Mouse (Mus musculus) heart, embryonic 12.5 days (tissue): ENCODE measurements around the gene Ebp. TPM values are rescaled to one million over a fixed set of nuclear protein-coding genes. Genes with fewer than 3 reads are reported as not detected.

Experiments
- ATAC-seq: fragments of 200-750 bp; cut with Nextera tagmentation; 2 replicates; pipeline ENCODE4 v1.8.0; 2017; ENCODE audit warnings: moderate TSS enrichment, moderate library complexity; ENCODE audit not compliant: insufficient number of reproducible peaks, low FRiP score
- H3K27ac ChIP-seq: fragments of 300-500 bp; sonication (generic); 2 replicates; pipeline ENCODE4 v1.5.1; 2016; ENCODE audit warnings: mild to moderate bottlenecking, moderate library complexity; ENCODE audit not compliant: poor library complexity, severe bottlenecking
- H3K27me3 ChIP-seq: fragments of 300-500 bp; sonication (generic); replicated peaks from 2 replicates; pipeline ENCODE4 v1.6.1; 2016; ENCODE audit warnings: mild to moderate bottlenecking, moderate library complexity
- H3K36me3 ChIP-seq: fragments of 300-500 bp; sonication (generic); 2 replicates; pipeline ENCODE4 v1.6.1; 2016; ENCODE audit warnings: mild to moderate bottlenecking, moderate library complexity
- H3K4me1 ChIP-seq: fragments of 300-500 bp; sonication (generic); replicated peaks from 2 replicates; pipeline ENCODE4 v1.6.1; 2016; ENCODE audit warnings: mild to moderate bottlenecking
- H3K4me2 ChIP-seq: fragments of 300-500 bp; sonication (generic); 2 replicates; pipeline ENCODE4 v1.6.1; 2016; ENCODE audit warnings: mild to moderate bottlenecking, moderate library complexity
- H3K4me3 ChIP-seq: fragments of 300-500 bp; sonication (generic); 2 replicates; pipeline ENCODE4 v1.5.1; 2016; ENCODE audit warnings: mild to moderate bottlenecking
- H3K9ac ChIP-seq: fragments of 300-500 bp; sonication (generic); 2 replicates; pipeline ENCODE4 v1.6.1; 2016; ENCODE audit warnings: mild to moderate bottlenecking, moderate library complexity
- H3K9me3 ChIP-seq: fragments of 300-500 bp; sonication (generic); replicated peaks from 2 replicates; pipeline ENCODE4 v1.6.1; 2016; ENCODE audit warnings: mild to moderate bottlenecking, moderate library complexity
- WGBS: fragments of 180-500 bp; shearing (Covaris S2); methylation state at CpG from one replicate; pipeline ENCODE4 v1.1.7; 2016; 5-methylcytosine and 5-hydroxymethylcytosine counted together
- polyA plus RNA-seq: library from polyadenylated mRNA; unstranded; fragments of >200 nt; fragmentation: Nextera tagmentation; extraction: Ambion mirVana; gene quantifications from 2 replicates; pipeline ENCODE4 v1.2.1, GENCODE M21; 2016

Gene Ebp
- polyA plus RNA-seq: 23.0 and 24.5 TPM in 2 replicates

DNA sequence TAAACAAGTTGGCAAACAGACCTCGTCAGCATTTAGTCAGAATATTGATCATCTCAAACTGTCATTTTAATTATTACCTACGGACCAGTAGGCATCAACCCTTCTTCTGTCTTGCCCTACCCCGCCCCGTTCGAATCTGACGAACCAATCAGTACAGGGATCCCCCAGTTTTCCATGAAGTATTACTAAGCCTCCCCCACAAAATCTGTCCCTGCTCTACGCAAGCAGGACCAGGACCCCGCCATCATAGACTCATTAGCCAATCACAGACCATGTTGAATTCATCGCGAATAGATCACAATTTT, at the start of gene Ebp:
Gene Ebp (minus strand): TSS at position 94 of the 305 bp plus-strand sequence.
- Histone ChIP-seq H3K27ac (no peak within 1 kb of the TSS), H3K4me3 (peak within 1 kb of the TSS; percentile 75), H3K4me1 (0 out of 2 replicates have a peak, but pooled peaks cover 4% of the 10 kb centered on the region), H3K36me3 (no peaks in the 10 kb centered on the region), H3K27me3 (no peaks in the 10 kb centered on the region), H3K9me3 (no peaks in the 10 kb centered on the region; the same call in 1 of the 2 replicates), H3K4me2 (peak within 1 kb of the TSS; percentile 75), H3K9ac (peak within 1 kb of the TSS; percentile 77)
- 26% methylated on average over 10 of the region's 10 CpGs for WGBS
- ATAC-seq: no peak

GRCm38 (mm10) chrX:8238804-8239395, 45.6 kb upstream of the Ebp start:
- no peaks in the 10 kb centered on the region for H3K4me1 ChIP-seq
- no peak for ATAC-seq

GRCm38 (mm10) chrX:8236704-8237103, 43.4 kb upstream of the Ebp start:
- Histone ChIP-seq H3K4me3 (no peak overlapping the region), H3K27me3 (no peaks in the 10 kb centered on the region), H3K27ac (no peak overlapping the region), H3K9ac (no peak overlapping the region), H3K4me1 (no peaks in the 10 kb centered on the region), H3K4me2 (no peak overlapping the region), H3K9me3 (no peaks in the 10 kb centered on the region), H3K36me3 (0 out of 2 replicates have a peak, but pooled peaks cover 5% of the 10 kb centered on the region)
- WGBS: 76% methylated on average over 2 of the region's 2 CpGs
- no peak for ATAC-seq

More at GRCm38 (mm10) chrX:8238804-8239395, 45.6 kb upstream of the Ebp start:
- Histone ChIP-seq H3K9ac (no peak overlapping the region), H3K4me3 (no peak overlapping the region), H3K9me3 (no peaks in the 10 kb centered on the region), H3K27me3 (no peaks in the 10 kb centered on the region), H3K27ac (no peak overlapping the region), H3K36me3 (0 out of 2 replicates have a peak, but pooled peaks cover 8% of the 10 kb centered on the region), H3K4me2 (no peak overlapping the region)
- WGBS: 72% methylated on average over 13 of the region's 13 CpGs

DNA sequence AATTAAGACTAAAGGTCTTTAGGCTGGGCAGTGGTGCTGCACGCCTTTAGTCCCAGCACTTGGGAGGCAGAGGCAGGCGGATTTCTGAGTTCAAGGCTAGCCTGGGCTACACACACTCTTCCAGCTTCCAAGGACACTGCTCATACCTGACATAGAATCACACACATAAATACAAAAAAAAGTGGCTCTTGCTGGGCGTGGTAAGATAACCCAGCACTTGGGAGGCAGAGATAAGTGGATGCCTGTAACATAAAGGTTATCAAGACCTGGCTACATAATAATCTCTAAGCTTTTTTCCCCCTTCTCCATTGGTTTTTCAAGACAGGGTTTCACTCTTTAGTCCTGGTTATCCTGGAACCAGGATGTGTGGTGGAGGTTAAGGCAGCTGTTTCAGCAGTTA, 40.3 kb upstream of the Ebp start:
- Histone ChIP-seq H3K9me3 (no peaks in the 10 kb centered on the region), H3K9ac (no peak overlapping the region), H3K27me3 (no peaks in the 10 kb centered on the region), H3K4me2 (no peak overlapping the region), H3K4me1 (no peaks in the 10 kb centered on the region), H3K4me3 (no peak overlapping the region), H3K27ac (no peak overlapping the region), H3K36me3 (no peaks in the 10 kb centered on the region)
- WGBS: 70% methylated on average over 3 of the region's 3 CpGs
- ATAC-seq: no peak

DNA sequence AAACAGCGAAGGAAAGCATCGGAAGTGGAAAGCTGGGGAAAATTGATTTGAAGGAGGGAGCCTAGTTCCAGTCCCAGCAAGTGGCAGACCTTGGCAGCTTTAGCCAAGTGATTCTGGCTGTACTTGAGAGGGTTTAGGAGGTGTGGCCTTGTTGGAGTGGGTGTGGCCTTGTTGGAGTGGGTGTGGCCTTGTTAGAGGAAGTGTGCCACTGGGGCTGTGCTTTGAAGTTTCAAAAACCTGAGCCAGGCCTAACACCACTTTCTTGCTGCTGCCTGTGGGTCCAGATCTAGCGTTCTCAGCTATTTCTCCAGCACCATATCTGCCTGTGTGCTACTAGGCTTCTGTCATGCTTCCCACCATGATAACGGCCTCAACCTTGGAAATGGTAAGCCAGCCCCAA, 37.0 kb upstream of the Ebp start:
- WGBS: 67% methylated on average over 4 of the region's 4 CpGs
- Histone ChIP-seq H3K4me3 (no peak overlapping the region), H3K9me3 (no peaks in the 10 kb centered on the region), H3K9ac (no peak overlapping the region), H3K4me2 (no peak overlapping the region), H3K27ac (no peak overlapping the region), H3K27me3 (no peaks in the 10 kb centered on the region), H3K36me3 (no peaks in the 10 kb centered on the region), H3K4me1 (no peaks in the 10 kb centered on the region)
- ATAC-seq: no peak

DNA sequence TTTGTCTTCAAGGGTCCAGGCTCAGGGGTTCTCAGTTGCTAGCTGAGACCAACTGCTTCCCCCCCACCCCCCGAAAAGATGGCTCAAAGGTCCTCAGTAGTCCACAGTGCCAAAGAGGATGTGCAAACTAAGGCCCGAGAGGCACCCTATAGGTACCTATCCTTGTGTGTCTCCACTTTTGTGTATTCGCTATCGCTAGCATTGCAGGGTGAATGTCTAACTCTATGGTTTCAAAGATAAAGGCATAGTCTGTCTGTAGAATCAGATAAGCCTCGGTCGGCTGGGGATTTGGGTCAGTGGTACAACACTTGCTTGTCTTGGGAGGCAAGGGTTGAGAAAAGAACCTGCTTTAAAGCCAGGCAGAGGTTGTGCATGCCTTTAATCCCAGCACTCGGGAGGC, 30.2 kb upstream of the Ebp start:
- ATAC-seq: no peak
- Histone ChIP-seq H3K27me3 (no peaks in the 10 kb centered on the region), H3K36me3 (no peaks in the 10 kb centered on the region), H3K9ac (no peak overlapping the region), H3K4me1 (no peaks in the 10 kb centered on the region), H3K27ac (no peak overlapping the region), H3K4me3 (no peak overlapping the region), H3K9me3 (no peaks in the 10 kb centered on the region), H3K4me2 (no peak overlapping the region)
- 67% methylated on average over 7 of the region's 7 CpGs for WGBS

DNA sequence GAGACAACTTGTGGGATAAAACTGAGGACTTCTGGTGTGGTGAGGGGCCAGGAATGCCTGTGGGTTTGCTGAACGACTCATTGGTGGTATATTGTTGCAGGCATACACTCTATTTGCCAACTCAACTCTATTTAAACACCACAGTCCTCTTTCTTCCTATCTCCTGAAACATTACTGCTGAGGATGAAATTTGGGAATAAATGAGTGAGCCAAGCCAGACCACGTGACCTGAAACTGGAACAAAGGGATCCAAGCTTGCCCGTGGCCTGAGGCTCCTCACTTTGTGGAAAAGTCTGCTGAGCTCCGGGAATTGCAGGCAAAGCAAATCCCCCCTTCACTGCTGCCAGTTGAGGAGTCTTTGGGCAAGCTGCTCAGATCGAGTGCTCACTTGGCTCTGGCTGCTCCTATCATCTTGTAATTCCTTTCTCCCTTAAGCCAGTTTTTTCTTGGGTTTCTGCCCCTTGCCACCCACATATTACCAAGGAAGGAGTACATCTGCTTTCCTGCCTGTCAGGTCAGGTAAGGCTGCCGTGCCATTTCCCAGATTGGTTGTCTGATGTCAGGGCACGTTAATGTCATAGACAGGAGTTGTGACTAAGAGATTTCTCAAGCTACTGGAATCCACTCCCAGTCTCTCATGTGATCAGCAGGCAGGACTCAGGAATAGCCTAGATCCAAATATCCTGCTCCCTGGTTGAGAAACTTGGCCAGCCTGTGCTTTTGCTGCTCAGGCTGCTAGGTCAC, 29.5 kb upstream of the Ebp start:
- no peak for ATAC-seq
- H3K9ac ChIP-seq: no peak overlapping the region

GRCm38 (mm10) chrX:8222296-8222677, 29.0 kb upstream of the Ebp start:
- no peaks in the 10 kb centered on the region for H3K36me3 ChIP-seq
- H3K4me2 ChIP-seq: no peak overlapping the region
- H3K9me3 ChIP-seq: no peaks in the 10 kb centered on the region
- WGBS: 60% methylated on average over 3 of the region's 3 CpGs
- no peak overlapping the region for H3K9ac ChIP-seq
- no peaks in the 10 kb centered on the region for H3K27me3 ChIP-seq
- no peak for ATAC-seq
- no peak overlapping the region for H3K27ac ChIP-seq
- H3K4me3 ChIP-seq: no peak overlapping the region
- no peaks in the 10 kb centered on the region for H3K4me1 ChIP-seq

More for the DNA sequence above, 29.5 kb upstream of the Ebp start:
- H3K4me1 ChIP-seq: no peaks in the 10 kb centered on the region
- no peaks in the 10 kb centered on the region for H3K36me3 ChIP-seq
- no peak overlapping the region for H3K27ac ChIP-seq
- WGBS: 56% methylated on average over 7 of the region's 7 CpGs
- H3K4me2 ChIP-seq: no peak overlapping the region
- no peak overlapping the region for H3K4me3 ChIP-seq
- H3K27me3 ChIP-seq: no peaks in the 10 kb centered on the region
- H3K9me3 ChIP-seq: no peaks in the 10 kb centered on the region

- H3K4me1 ChIP-seq: no peaks in the 10 kb centered on the region
- no peak overlapping the region for H3K4me3 ChIP-seq
- no peak overlapping the region for H3K27ac ChIP-seq
- H3K36me3 ChIP-seq: no peaks in the 10 kb centered on the region
- WGBS: 22% methylated on average over 8 of the region's 8 CpGs
- no peak for ATAC-seq
- H3K9ac ChIP-seq: no peak overlapping the region
- H3K9me3 ChIP-seq: no peaks in the 10 kb centered on the region
- H3K4me2 ChIP-seq: peak overlapping the region; percentile 2; the same call in 1 of the 2 replicates
- no peaks in the 10 kb centered on the region for H3K27me3 ChIP-seq
Measured at GRCm38 (mm10) chrX:8219651-8220050, 26.3 kb upstream of the Ebp start.

- Histone ChIP-seq H3K9ac (no peak overlapping the region), H3K27me3 (no peaks in the 10 kb centered on the region), H3K36me3 (no peaks in the 10 kb centered on the region), H3K9me3 (no peaks in the 10 kb centered on the region), H3K4me1 (no peaks in the 10 kb centered on the region), H3K27ac (no peak overlapping the region), H3K4me2 (no peak overlapping the region), H3K4me3 (no peak overlapping the region)
- no peak for ATAC-seq
- WGBS: 28% methylated on average over 2 of the region's 2 CpGs
Measured at GRCm38 (mm10) chrX:8218114-8218513, 24.8 kb upstream of the Ebp start.

GRCm38 (mm10) chrX:8217383-8217782, 24.1 kb upstream of the Ebp start:
- Histone ChIP-seq H3K9me3 (no peaks in the 10 kb centered on the region), H3K36me3 (no peaks in the 10 kb centered on the region), H3K4me1 (no peaks in the 10 kb centered on the region), H3K27ac (no peak overlapping the region), H3K9ac (no peak overlapping the region), H3K27me3 (no peaks in the 10 kb centered on the region), H3K4me2 (no peak overlapping the region), H3K4me3 (no peak overlapping the region)
- ATAC-seq: no peak
- 31% methylated on average over 6 of the region's 6 CpGs for WGBS
